Mouse (Mus musculus) left cerebral cortex, adult 8-10 months (tissue): ENCODE measurements around the gene Kdelc1. TPM values are rescaled to one million over a fixed set of nuclear protein-coding genes. Genes with fewer than 3 reads are reported as not detected.

ENCODE experiments used
- DNase-seq, 2 experiments: peaks; one replicate each; pipeline ENCODE4 v3.0.0; 2022; ENCODE audit warnings: low spot score in 2 of 2
- total RNA-seq, 4 experiments: library from RNA; stranded (reverse); gene quantifications; 2 replicates each; pipeline ENCODE4 v1.2.4; 2022

Kdelc1 gene
- total RNA-seq, 4 experiments from 2014 or later, result 8.2 to 10.5 (median 10.0) TPM

DNA sequence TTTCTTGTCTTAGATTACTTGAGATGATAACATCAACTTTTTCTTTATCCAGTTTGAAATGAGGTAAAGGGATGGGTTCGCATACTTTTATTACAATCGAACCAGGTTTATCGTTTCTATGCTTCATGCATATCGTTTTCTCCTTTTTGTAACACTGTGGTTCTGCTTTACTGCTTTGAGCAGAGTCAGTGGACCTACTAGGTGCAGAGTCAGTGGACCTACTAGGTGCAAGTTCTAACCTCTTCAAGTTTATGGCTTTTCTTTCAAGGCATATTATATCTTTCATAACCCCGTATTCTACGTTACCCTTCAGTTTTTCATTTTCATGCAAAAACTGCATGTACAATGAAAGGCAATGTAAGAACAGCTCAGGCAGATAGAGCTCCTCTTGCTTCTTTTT is 55.2 kb downstream of the Kdelc1 start:
- no peak for DNase-seq

DNA sequence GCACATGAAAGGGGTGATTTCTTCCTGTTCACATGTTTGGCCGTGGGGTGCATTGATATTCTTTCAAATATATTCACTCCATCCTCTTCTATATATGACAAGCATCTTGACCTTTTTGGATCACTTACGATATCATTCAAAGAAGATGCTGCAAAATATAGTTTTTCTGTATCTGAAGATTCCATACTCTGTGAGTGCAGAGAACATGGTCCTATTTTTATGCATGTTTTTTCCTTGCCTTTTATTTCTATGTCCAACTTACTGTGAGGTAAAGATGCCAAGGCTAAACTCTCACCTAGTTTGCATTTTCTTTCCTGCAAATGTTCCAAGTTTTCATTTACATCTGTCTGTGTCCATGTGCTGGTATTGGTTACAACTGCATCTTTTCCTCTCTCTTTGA is 56.8 kb downstream of the Kdelc1 start, which contains the start of gene Gm8251:
Gene Gm8251, minus strand, starts transcription at position 101 of the 400 bp plus-strand sequence.
- DNase-seq, result no peak

DNA sequence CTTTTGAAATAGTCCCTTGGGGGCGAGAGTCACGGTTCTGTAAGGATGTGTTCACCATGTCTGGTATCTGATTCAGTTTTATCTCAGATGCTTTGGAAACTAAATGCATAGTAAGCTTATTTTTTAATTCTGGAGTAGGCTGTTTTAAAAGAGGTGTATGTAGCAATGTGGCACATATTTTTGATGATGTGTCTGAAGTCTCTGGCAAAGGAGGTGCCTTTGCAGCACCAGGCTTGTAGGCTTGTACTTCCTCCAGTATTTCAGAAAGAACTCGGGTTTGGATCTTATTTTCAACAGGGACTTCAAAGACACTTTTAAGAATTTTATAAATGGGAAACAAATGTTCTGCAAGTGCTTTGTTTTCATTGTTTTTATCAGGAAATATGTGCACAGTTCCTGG is 60.8 kb downstream of the Kdelc1 start:
- DNase-seq, result no peak

Other genes starting within 250 kb of the Kdelc1 start
- 10 to 100 TPM; 45.1 to 49.1 (median 46.9) TPM for gene Tpp2, start 185.2 kb downstream of the Kdelc1 start, total RNA-seq
- gene Mettl21c, start 98.8 kb downstream of the Kdelc1 start, total RNA-seq, result under 1 TPM in 1 of 4 experiments, not detected in 3; 0.11 TPM
- gene Gm8251, start 56.9 kb downstream of the Kdelc1 start, total RNA-seq, result not detected
- gene Tex30, start 16.4 kb downstream of the Kdelc1 start, total RNA-seq, result 10 to 100 TPM in 2 of 4 experiments, 1 to 10 TPM in 2; 7.1 to 10.5 (median 10.1) TPM
- gene Bivm, start 149 bp upstream of the Kdelc1 start, total RNA-seq, result 10 to 100 TPM; 35.9 to 40.2 (median 39.1) TPM
- gene Ercc5, start 28.9 kb upstream of the Kdelc1 start, total RNA-seq, result 10 to 100 TPM; 20.8 to 24.0 (median 22.3) TPM
- gene Mettl21e, start 100.2 kb upstream of the Kdelc1 start, total RNA-seq, result under 1 TPM in 1 of 4 experiments, not detected in 3; 0.21 TPM